Mouse (Mus musculus) left cerebral cortex, postnatal 4 days (tissue): ENCODE results near the gene Gadd45a. TPM values are rescaled to one million over a fixed set of nuclear protein-coding genes. Genes with fewer than 3 reads are reported as not detected.
"Not testable (repeated sequence)": the region's sequence is repeated elsewhere in the genome, so short reads cannot be mapped to it uniquely, and the experiment has no call there.

Source experiments
- DNase-seq: peaks from one replicate; pipeline ENCODE4 v3.0.0-alpha.2; 2022
- intact Hi-C: fragments of 180-260 bp; cut with DNase I; formaldehyde crosslinking; loops from one replicate; pipeline ENCODE4 v1.15.1; 2025
- total RNA-seq, 2 experiments: library from RNA; stranded (reverse); gene quantifications; 2 replicates each; pipeline ENCODE4 v1.2.3; 2021

Gadd45a gene
- total RNA-seq, 2 experiments from 2014 or later, result 3.2 to 4.0 TPM

- intact Hi-C loops, result loop anchor here (5.0 kb wide), 1 partner anchor 512 kb away; the partner anchor contains the start of gene Mad2l1
- DNase-seq, result peak; percentile 34
Observed at GRCm38 (mm10) chr6:67048880-67049694, 11.8 kb upstream of the Gadd45a start.

GRCm38 (mm10) chr6:67048052-67048691 lies 10.9 kb upstream of the Gadd45a start:
- DNase-seq, result no peak
- intact Hi-C loops, result loop anchor here (5.0 kb wide), 1 partner anchor 511 kb away; the partner anchor contains the start of gene Mad2l1

- no peak for DNase-seq
- intact Hi-C loops, result loop anchor here (5.0 kb wide), 1 partner anchor 510 kb away; the partner anchor contains the start of gene Mad2l1
Observed at GRCm38 (mm10) chr6:67046937-67047336, 9.7 kb upstream of the Gadd45a start.

- intact Hi-C loops, result loop anchor here (5.0 kb wide), 1 partner anchor 508 kb away; the partner anchor contains the start of gene Mad2l1
- no peak for DNase-seq
Observed at GRCm38 (mm10) chr6:67045424-67045823, 8.2 kb upstream of the Gadd45a start.

GRCm38 (mm10) chr6:67040904-67041410 lies 3.7 kb upstream of the Gadd45a start:
- intact Hi-C loops, result no loop called here
- no peak for DNase-seq

- intact Hi-C loops, result loop anchor here (5.0 kb wide), 2 partner anchors 77 to 118 kb away; no protein-coding TSS in a partner anchor
- DNase-seq, result no peak
Observed at GRCm38 (mm10) chr6:67038964-67039363, 1.7 kb upstream of the Gadd45a start.

- peak; percentile 79 for DNase-seq
- intact Hi-C loops, result loop anchor here (5.0 kb wide), 2 partner anchors 74 to 121 kb away; no protein-coding TSS in a partner anchor
Observed at GRCm38 (mm10) chr6:67036356-67036811, 873 bp downstream of the Gadd45a start.

GRCm38 (mm10) chr6:67035388-67036299 lies 1.6 kb downstream of the Gadd45a start:
- DNase-seq, result no peak
- intact Hi-C loops, result loop anchor here (5.0 kb wide), 2 partner anchors 73 to 122 kb away; no protein-coding TSS in a partner anchor

- no peak for DNase-seq
- intact Hi-C loops, result loop anchor here (5.0 kb wide), 2 partner anchors 72 to 123 kb away; no protein-coding TSS in a partner anchor
Observed at GRCm38 (mm10) chr6:67034331-67035130, 2.7 kb downstream of the Gadd45a start.

- no peak for DNase-seq
- intact Hi-C loops, result no loop called here
Observed at GRCm38 (mm10) chr6:67033604-67034003, 3.7 kb downstream of the Gadd45a start.

GRCm38 (mm10) chr6:67032972-67033371 lies 4.3 kb downstream of the Gadd45a start:
- DNase-seq, intact Hi-C loops: not testable (repeated sequence)

- intact Hi-C loops, result not testable (repeated sequence)
Observed at GRCm38 (mm10) chr6:67032551-67032950, 4.7 kb downstream of the Gadd45a start.

GRCm38 (mm10) chr6:67030846-67031245 lies 6.4 kb downstream of the Gadd45a start:
- intact Hi-C loops, result no loop called here
- DNase-seq, result no peak

More at GRCm38 (mm10) chr6:67032551-67032950, 4.7 kb downstream of the Gadd45a start:
- DNase-seq, result not testable (repeated sequence)

- intact Hi-C loops, result no loop called here
- DNase-seq, result no peak
Observed at GRCm38 (mm10) chr6:67030416-67030815, 6.8 kb downstream of the Gadd45a start.

GRCm38 (mm10) chr6:67029987-67030386 lies 7.3 kb downstream of the Gadd45a start:
- no peak for DNase-seq
- intact Hi-C loops, result no loop called here

GRCm38 (mm10) chr6:67029312-67029950 lies 7.8 kb downstream of the Gadd45a start:
- DNase-seq, result no peak
- intact Hi-C loops, result no loop called here

GRCm38 (mm10) chr6:67027438-67028142 lies 9.7 kb downstream of the Gadd45a start:
- intact Hi-C loops, result no loop called here
- no peak for DNase-seq

- intact Hi-C loops, result no loop called here
- no peak for DNase-seq
Observed at GRCm38 (mm10) chr6:67026661-67027060, 10.6 kb downstream of the Gadd45a start.
